Mouse (Mus musculus): ENCODE measurements around the gene Hfm1. TPM values are rescaled to one million over a fixed set of nuclear protein-coding genes. Genes with fewer than 3 reads are reported as not detected.

The Hfm1 gene
- polyA plus RNA-seq, 1 experiment from 2014 or later: 5.0 TPM

DNA sequence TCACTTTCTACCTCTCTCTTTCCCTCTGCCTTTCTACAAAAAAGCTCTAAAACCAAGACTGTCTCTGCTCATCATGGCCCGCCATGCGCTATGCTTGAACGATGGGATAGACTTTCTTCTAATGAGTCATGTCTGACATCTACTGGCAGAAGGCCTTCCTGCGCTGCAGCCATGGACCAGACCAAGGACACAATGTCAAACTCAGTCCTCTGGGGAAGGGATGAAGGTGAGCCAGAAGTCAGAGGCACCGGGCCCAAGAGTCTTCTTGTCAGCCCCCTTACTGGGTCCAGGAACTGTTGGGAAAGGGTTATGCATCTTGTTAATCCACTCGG, 134.9 kb downstream of the Hfm1 start:
- peak; percentile 67; the same call in 1 of the 2 replicates for ATAC-seq
- Histone ChIP-seq H3K4me2 (ENCODE audit: low read length) (no peak overlapping the region), H3K27ac (ENCODE audit: low read depth, low read length) (no peak overlapping the region), H3K9ac (ENCODE audit: low read depth, low read length) (no peak overlapping the region), H3K4me3 (ENCODE audit: low read length) (no peak overlapping the region), H3K9me3 (ENCODE audit: control insufficient read depth, low read length) (no peaks in the 10 kb centered on the region), H3K27me3 (replicated peaks; ENCODE audit: control insufficient read depth, insufficient read depth, low read length) (no peaks in the 10 kb centered on the region), H3K4me1 (ENCODE audit: control insufficient read depth, insufficient read depth, low read depth, low read length) (no peaks in the 10 kb centered on the region; the same call in 1 of the 2 replicates), H3K36me3 (ENCODE audit: control insufficient read depth, insufficient read depth, low read length) (no peaks in the 10 kb centered on the region)
- 12% methylated on average over 6 of the region's 6 CpGs for WGBS

DNA sequence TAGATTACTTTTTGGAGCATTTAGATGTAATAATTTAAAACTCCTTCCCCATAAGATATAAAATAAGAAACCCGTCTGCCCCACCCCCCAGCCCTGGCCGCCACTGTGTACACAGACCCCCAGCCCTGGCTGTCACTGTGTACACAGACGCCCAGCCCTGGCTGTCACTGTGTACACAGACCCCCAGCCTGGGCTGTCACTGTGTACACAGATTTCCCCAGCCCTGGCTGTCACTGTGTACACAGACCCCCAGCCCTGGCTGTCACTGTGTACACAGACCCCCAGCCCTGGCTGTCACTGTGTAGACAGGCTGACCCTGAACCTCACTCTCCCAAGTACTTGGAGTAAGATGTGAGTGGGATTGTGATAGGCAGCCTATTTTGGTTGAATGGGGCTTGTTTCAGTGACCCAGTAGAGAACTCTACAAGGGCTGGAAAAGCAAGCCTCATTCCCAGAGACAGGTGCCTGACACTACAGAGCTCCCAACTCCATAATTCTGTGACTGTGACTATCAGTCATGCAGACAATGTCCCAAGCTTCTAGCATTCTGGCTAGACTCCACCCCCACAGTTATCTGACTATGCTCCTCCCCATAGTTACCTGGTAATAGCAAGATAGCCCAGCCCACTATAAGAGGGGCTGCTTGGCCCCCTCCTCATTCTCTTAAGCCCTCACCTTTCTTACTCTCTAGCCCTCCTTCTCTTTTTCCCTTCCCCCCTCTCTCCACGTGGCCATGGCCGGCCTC, 135.5 kb downstream of the Hfm1 start:
- 34% methylated on average over 5 of the region's 5 CpGs for WGBS
- H3K27ac ChIP-seq (ENCODE audit: low read depth, low read length): no peak overlapping the region
- H3K9ac ChIP-seq (ENCODE audit: low read depth, low read length): no peak overlapping the region
- H3K4me3 ChIP-seq (ENCODE audit: low read length): no peak overlapping the region
- H3K4me1 ChIP-seq (ENCODE audit: control insufficient read depth, insufficient read depth, low read depth, low read length): no peaks in the 10 kb centered on the region; the same call in 1 of the 2 replicates
- peak; percentile 16; the same call in 1 of the 2 replicates for ATAC-seq
- H3K4me2 ChIP-seq (ENCODE audit: low read length): no peak overlapping the region
- H3K27me3 ChIP-seq (replicated peaks; ENCODE audit: control insufficient read depth, insufficient read depth, low read length): no peaks in the 10 kb centered on the region
- H3K9me3 ChIP-seq (ENCODE audit: control insufficient read depth, low read length): peaks cover 2% of the 10 kb centered on the region; the same call in 1 of the 2 replicates
- no peaks in the 10 kb centered on the region for H3K36me3 ChIP-seq (ENCODE audit: control insufficient read depth, insufficient read depth, low read length)

Small RNAs within 50 kb of the gene (microRNA-seq; reads per million reads assigned to microRNA genes)
- not detected for gene Gm27527

Other genes starting within 250 kb of the Hfm1 start
- gene Zfp644, start 229.0 kb downstream of the Hfm1 start, polyA plus RNA-seq (2015; fragmentation: Nextera tagmentation; extraction: Ambion mirVana): 54.5 and 55.5 TPM in 2 replicates
- gene Cdc7, start 38.0 kb upstream of the Hfm1 start, polyA plus RNA-seq (2015; fragmentation: Nextera tagmentation; extraction: Ambion mirVana): 37.0 and 46.5 TPM in 2 replicates

Measured in hindbrain, embryonic 16.5 days (tissue).